Mouse (Mus musculus): ENCODE measurements at regions not wholly inside any gene's neighbourhood (a gene's known extent, or its start where the extent isn't known, plus 50 kb on each side); places are given as distances from the start of the nearest gene placed in this dataset.
A peak's percentile ranks its signal among the peaks of the same experiment; 100 is the strongest.
"Not testable (repeated sequence)": the region's sequence is repeated elsewhere in the genome, so short reads cannot be mapped to it uniquely, and the experiment has no call there.

- no peak for DNase-seq
These were observed 745.1 kb upstream of the Gm19410 start for GRCm38 (mm10) chr8:35020480-35020879.

GRCm38 (mm10) chr8:35022649-35023048, 742.9 kb upstream of the Gm19410 start:
- no peak for DNase-seq

GRCm38 (mm10) chr8:35047798-35048197, 717.8 kb upstream of the Gm19410 start:
- DNase-seq: no peak

GRCm38 (mm10) chr8:35053444-35053843, 712.1 kb upstream of the Gm19410 start:
- no peak for DNase-seq

- DNase-seq: no peak
These were observed 704.5 kb upstream of the Gm19410 start for GRCm38 (mm10) chr8:35061048-35061447.

GRCm38 (mm10) chr8:35068228-35068627, 697.4 kb upstream of the Gm19410 start:
- no peak for DNase-seq

GRCm38 (mm10) chr8:35070246-35070989, 695.2 kb upstream of the Gm19410 start:
- DNase-seq: peak in 1 of 2 experiments; percentile 5

GRCm38 (mm10) chr8:35075971-35076370, 689.6 kb upstream of the Gm19410 start:
- no peak for DNase-seq

GRCm38 (mm10) chr8:35083161-35083560, 682.4 kb upstream of the Gm19410 start:
- DNase-seq: no peak

GRCm38 (mm10) chr8:35087070-35087469, 678.5 kb upstream of the Gm19410 start:
- no peak for DNase-seq

- no peak for DNase-seq
These were observed 677.0 kb upstream of the Gm19410 start for GRCm38 (mm10) chr8:35088380-35089244.

GRCm38 (mm10) chr8:35089519-35089918, 676.1 kb upstream of the Gm19410 start:
- no peak for DNase-seq

- DNase-seq: no peak
These were observed 663.9 kb upstream of the Gm19410 start for GRCm38 (mm10) chr8:35101701-35102100.

- not testable (repeated sequence) for DNase-seq
These were observed 663.5 kb upstream of the Gm19410 start for GRCm38 (mm10) chr8:35102102-35102501.

- DNase-seq: not testable (repeated sequence)
These were observed 661.1 kb upstream of the Gm19410 start for GRCm38 (mm10) chr8:35104465-35104876.

- no peak for DNase-seq
These were observed 655.9 kb upstream of the Gm19410 start for GRCm38 (mm10) chr8:35109506-35110217.

- DNase-seq: no peak
These were observed 655.3 kb upstream of the Gm19410 start for GRCm38 (mm10) chr8:35110286-35110685.

- DNase-seq: no peak
These were observed 654.5 kb upstream of the Gm19410 start for GRCm38 (mm10) chr8:35111130-35111529.

- DNase-seq: no peak
These were observed 652.9 kb upstream of the Gm19410 start for GRCm38 (mm10) chr8:35112591-35113265.

- no peak for DNase-seq
These were observed 651.6 kb upstream of the Gm19410 start for GRCm38 (mm10) chr8:35114031-35114430.

GRCm38 (mm10) chr8:35120612-35121011, 645.0 kb upstream of the Gm19410 start:
- DNase-seq: no peak

GRCm38 (mm10) chr8:35121084-35121483, 644.5 kb upstream of the Gm19410 start:
- no peak for DNase-seq

- peak in 1 of 2 experiments; percentile 6 for DNase-seq
These were observed 642.4 kb upstream of the Gm19410 start for GRCm38 (mm10) chr8:35123196-35123621.
